ENCODE assay signal across 10 mouse cellular contexts in genomic region chr4:139490413-139491055, GRCm38 (mm10). TPM values are rescaled to one million over a fixed set of nuclear protein-coding genes. Genes with fewer than 3 reads are reported as not detected.
DNase-seq lines count a peak whose midpoint lies in the region; ATAC-seq and TF ChIP-seq lines count a peak whose summit lies in the region.
"Had no signal": no experiment of that assay in that cellular context is flagged by ENCODE, and none has a peak within 500 bp of the region (broad histone marks: within the 10 kb centered on the region; RNA-seq: fewer than 3 reads in every experiment).

No protein-coding gene starts in this region.

- no peaks in the 10 kb centered on the region for H3K27me3 ChIP-seq in midbrain, postnatal 0 days (ENCODE audit: insufficient read depth, low read length)
- no peaks in the 10 kb centered on the region for H3K27me3 ChIP-seq in midbrain, embryonic 15.5 days (replicated peaks)
- H3K27me3 ChIP-seq: embryonic facial prominence, embryonic 15.5 days; neural tube, embryonic 13.5 days had no signal

- H3K27ac ChIP-seq in midbrain, postnatal 0 days (ENCODE audit: low read depth, low read length) = 0 out of 2 replicates have a peak overlapping the region, but pooled peaks have one; percentile 21
- H3K27ac ChIP-seq in midbrain, embryonic 15.5 days = no peak overlapping the region
- H3K27ac ChIP-seq: neural tube, embryonic 13.5 days had no signal

- TF ChIP-seq CTCF in midbrain, postnatal 0 days (IDR thresholded peaks at IDR 0.05) = no peak

- no peak overlapping the region for H3K4me2 ChIP-seq in midbrain, postnatal 0 days (ENCODE audit: low read depth, low read length, poor library complexity, severe bottlenecking)
- no peak overlapping the region for H3K4me2 ChIP-seq in midbrain, embryonic 15.5 days
- H3K4me2 ChIP-seq: embryonic facial prominence, embryonic 15.5 days; neural tube, embryonic 13.5 days had no signal

- intact Hi-C loops in left cerebral cortex, postnatal 14 days (cut with DNase I) = loop anchor here (5.0 kb wide), 1 partner anchor 122 kb away; no protein-coding TSS in a partner anchor

- H3K4me3 ChIP-seq in midbrain, postnatal 0 days (ENCODE audit: low read depth, low read length) = no peak overlapping the region
- no peak overlapping the region for H3K4me3 ChIP-seq in midbrain, embryonic 15.5 days
- H3K4me3 ChIP-seq: embryonic facial prominence, embryonic 15.5 days; neural tube, embryonic 13.5 days had no signal

- ATAC-seq in midbrain, postnatal 0 days (ENCODE audit: low FRiP score) = no peak
- no peak for ATAC-seq in midbrain, embryonic 15.5 days (replicated peaks)
- ATAC-seq in CD4-positive, CD25-positive, alpha-beta regulatory T cell, adult 4 months = no peak

- no peak overlapping the region for H3K9ac ChIP-seq in midbrain, postnatal 0 days (replicated peaks; ENCODE audit: low read length, poor library complexity, severe bottlenecking)
- no peak overlapping the region for H3K9ac ChIP-seq in midbrain, embryonic 15.5 days
- H3K9ac ChIP-seq: embryonic facial prominence, embryonic 15.5 days; neural tube, embryonic 13.5 days had no signal

- peak; percentile 52 for DNase-seq in midbrain, postnatal 0 days (ENCODE audit: low spot score)
- peak; percentile 55 to 83 for DNase-seq in gastrocnemius, postnatal 4 days (ENCODE audit: low spot score in 2 of 2)
- peak; percentile 66 to 73 for DNase-seq in left cerebral cortex, postnatal 14 days (ENCODE audit: low spot score in 2 of 2)
- peak; percentile 74 for DNase-seq in skeletal muscle tissue, adult 2 months (ENCODE audit: low read depth, low spot score)
- DNase-seq in cerebellum, adult 11 months = no peak
- DNase-seq in adrenal gland, adult (ENCODE audit: inconsistent age in 2 of 2, low spot score in 1 of 2) = no peak

- peaks cover 48% of the 10 kb centered on the region for H3K36me3 ChIP-seq in midbrain, postnatal 0 days (ENCODE audit: insufficient read depth, low read length)
- peaks cover 30% of the 10 kb centered on the region; the same call in 1 of the 2 replicates for H3K36me3 ChIP-seq in midbrain, embryonic 15.5 days (replicated peaks)

- no peaks in the 10 kb centered on the region for H3K9me3 ChIP-seq in midbrain, postnatal 0 days (ENCODE audit: low read length)
- H3K9me3 ChIP-seq in midbrain, embryonic 15.5 days = no peaks in the 10 kb centered on the region
- H3K9me3 ChIP-seq: embryonic facial prominence, embryonic 15.5 days; neural tube, embryonic 13.5 days had no signal

- no peaks in the 10 kb centered on the region for H3K4me1 ChIP-seq in midbrain, postnatal 0 days (ENCODE audit: insufficient read depth, low read length)
- 0 out of 2 replicates have a peak, but pooled peaks cover 6% of the 10 kb centered on the region for H3K4me1 ChIP-seq in midbrain, embryonic 15.5 days
- H3K4me1 ChIP-seq: embryonic facial prominence, embryonic 15.5 days had no signal

- WGBS in midbrain, postnatal 0 days = 73% methylated on average over 11 of the region's 11 CpGs
- WGBS in midbrain, embryonic 15.5 days = 81% methylated on average over 11 of the region's 11 CpGs

RNA-seq across cellular contexts. Expression of gene Iffo2, which starts 39.8 kb away (rescaled TPM):
- total RNA-seq in midbrain, postnatal 0 days (2014; rRNA removed) = 14.8 and 18.1 TPM in 2 replicates
- polyA plus RNA-seq in midbrain, postnatal 0 days (2015; fragmentation: Nextera tagmentation; extraction: Ambion mirVana) = 4.3 and 5.8 TPM in 2 replicates
- polyA plus RNA-seq in midbrain, embryonic 15.5 days (2015; fragmentation: Nextera tagmentation; extraction: Ambion mirVana) = 4.1 and 4.3 TPM in 2 replicates
- total RNA-seq in gastrocnemius, postnatal 4 days (2021) = 10 to 100 TPM; 11.5 to 11.8 TPM
- 10 to 100 TPM; 17.2 to 19.6 TPM for total RNA-seq in left cerebral cortex, postnatal 14 days (2021)
- polyA plus RNA-seq in CD4-positive, CD25-positive, alpha-beta regulatory T cell, adult 4 months (2017; shearing (Covaris generic)) = 1 to 10 TPM; 3.0 to 3.8 TPM

Comparison
In these comparisons a context has a peak if more than half of its experiments do, and no peak if none do; other contexts are left out.
1. DNase-seq: peak in midbrain, postnatal 0 days (single experiment), gastrocnemius, postnatal 4 days (2 of 2), left cerebral cortex, postnatal 14 days (2 of 2) and skeletal muscle tissue, adult 2 months (single experiment); none in cerebellum, adult 11 months (single experiment) and adrenal gland, adult (0 of 2).